Mouse (Mus musculus) myocyte (in vitro differentiated cells): ENCODE measurements at regions not wholly inside any gene's neighbourhood (a gene's known extent, or its start where the extent isn't known, plus 50 kb on each side); places are given as distances from the start of the nearest gene placed in this dataset.

Experiments used
- CEBPB ChIP-seq: IDR thresholded peaks from 2 replicates; pipeline ENCODE4 v1.6.1; 2011; ENCODE audit warnings: mild to moderate bottlenecking, moderate library complexity; ENCODE audit not compliant: poor library complexity, insufficient read depth, severe bottlenecking
- MAX ChIP-seq: IDR thresholded peaks from one replicate; pipeline ENCODE4 v1.6.1; 2011; ENCODE audit warnings: low read depth, mild to moderate bottlenecking, control low read depth
- POLR2A ChIP-seq: IDR thresholded peaks from one replicate; pipeline ENCODE4 v1.6.1; 2011; ENCODE audit warnings: low read depth, mild to moderate bottlenecking, control low read depth, moderate library complexity; ENCODE audit not compliant: insufficient read length
- POLR2AphosphoS2 ChIP-seq: IDR thresholded peaks from one replicate; pipeline ENCODE4 v1.6.1; 2011; ENCODE audit warnings: low read depth, control low read depth; ENCODE audit not compliant: insufficient read length
- TCF12 ChIP-seq: IDR thresholded peaks from one replicate; pipeline ENCODE4 v1.6.1; 2011; ENCODE audit warnings: mild to moderate bottlenecking, control low read depth; ENCODE audit not compliant: poor library complexity, insufficient read depth, severe bottlenecking

- no peak for TF ChIP-seq POLR2AphosphoS2
- TF ChIP-seq POLR2A, result no peak
- TF ChIP-seq CEBPB, result no peak
- TF ChIP-seq TCF12, result no peak
- no peak for TF ChIP-seq MAX
These were observed 66.8 kb upstream of the Cnksr3 start for GRCm38 (mm10) chr10:7278820-7279219.
